Mouse (Mus musculus): Measurements from ENCODE around the gene Ucma. TPM values are rescaled to one million over a fixed set of nuclear protein-coding genes. Genes with fewer than 3 reads are reported as not detected.
"Not testable (repeated sequence)": the region's sequence is repeated elsewhere in the genome, so short reads cannot be mapped to it uniquely, and the experiment has no call there.

Ucma gene
- not detected in 2 replicates for polyA plus RNA-seq (2012; rRNA removed)

DNA sequence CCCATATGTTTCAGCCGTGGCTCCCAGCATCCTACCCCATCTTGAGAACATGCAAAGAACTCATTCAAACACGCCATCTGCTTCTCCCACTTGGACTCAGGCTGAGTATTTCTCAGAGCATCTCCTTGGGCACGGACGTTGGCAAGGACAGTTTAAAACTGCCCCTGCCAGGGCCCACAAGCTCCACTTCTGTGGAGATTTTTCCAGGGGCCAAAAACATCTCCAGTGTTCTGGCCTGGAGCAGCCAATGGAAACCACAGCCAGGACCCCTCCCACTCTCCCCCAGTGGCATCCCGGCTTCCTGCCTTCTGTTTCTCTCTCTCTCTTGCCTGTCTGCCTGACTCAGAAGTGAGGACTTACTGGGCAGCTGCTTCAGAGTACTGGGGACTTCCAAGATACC is at the start of gene Ucma:
Ucma (plus strand) TSS at position 316 of the 400 bp plus-strand sequence.
- Histone ChIP-seq H3K36me3 (ENCODE audit: control insufficient read depth, insufficient read depth, low read length) (no peaks in the 10 kb centered on the region), H3K27ac (ENCODE audit: insufficient read depth, low read depth, low read length) (no peak within 1 kb of the TSS), H3K4me3 (ENCODE audit: insufficient read depth, low read depth, low read length) (no peak within 1 kb of the TSS), H3K27me3 (replicated peaks; ENCODE audit: control insufficient read depth, insufficient read depth, low read length) (no peaks in the 10 kb centered on the region), H3K4me1 (ENCODE audit: control insufficient read depth, insufficient read depth, low read length) (no peaks in the 10 kb centered on the region)
- 74% methylated on average over 5 of the region's 5 CpGs for WGBS
- DNase-seq = no peak
- TF ChIP-seq CTCF (conservative IDR thresholded peaks at IDR 0.05; ENCODE audit: insufficient read depth, insufficient read length, low read depth, low read length) (no peak), POLR2A (IDR thresholded peaks at IDR 0.05; ENCODE audit: low read depth, low read length) (no peak)

DNA sequence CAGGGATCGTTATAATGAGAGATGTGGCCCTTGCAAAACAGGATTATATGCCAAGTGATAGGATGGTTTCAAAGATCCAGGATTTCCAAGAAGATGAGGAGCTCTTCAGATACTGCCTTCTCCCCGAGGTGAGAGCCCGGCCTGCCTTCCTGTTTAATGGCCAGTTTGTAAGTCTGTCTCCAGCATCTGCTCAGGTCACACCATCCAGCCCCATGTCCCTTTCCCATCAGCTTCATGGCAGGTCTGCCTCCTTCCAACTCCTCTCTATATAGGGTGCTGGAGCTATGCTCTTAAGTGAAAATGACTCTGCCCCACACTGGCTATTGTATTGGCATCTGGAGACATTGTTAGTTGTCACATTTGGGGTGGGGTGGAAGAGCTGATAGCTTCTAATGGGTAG is 48.5 kb upstream of the Ucma start:
- WGBS = 83% methylated on average over 3 of the region's 3 CpGs
- no peak for TF ChIP-seq CTCF (conservative IDR thresholded peaks at IDR 0.05; ENCODE audit: insufficient read depth, insufficient read length, low read depth, low read length)
- no peak for TF ChIP-seq POLR2A (IDR thresholded peaks at IDR 0.05; ENCODE audit: low read depth, low read length)
- no peaks in the 10 kb centered on the region for H3K27me3 ChIP-seq (replicated peaks; ENCODE audit: control insufficient read depth, insufficient read depth, low read length)
- no peak overlapping the region for H3K4me3 ChIP-seq (ENCODE audit: insufficient read depth, low read depth, low read length)
- H3K4me1 ChIP-seq (ENCODE audit: control insufficient read depth, insufficient read depth, low read length) = peaks cover 8% of the 10 kb centered on the region; the same call in 1 of the 2 replicates
- no peak overlapping the region for H3K27ac ChIP-seq (ENCODE audit: insufficient read depth, low read depth, low read length)
- H3K36me3 ChIP-seq (ENCODE audit: control insufficient read depth, insufficient read depth, low read length) = peaks cover 29% of the 10 kb centered on the region
- DNase-seq = no peak

DNA sequence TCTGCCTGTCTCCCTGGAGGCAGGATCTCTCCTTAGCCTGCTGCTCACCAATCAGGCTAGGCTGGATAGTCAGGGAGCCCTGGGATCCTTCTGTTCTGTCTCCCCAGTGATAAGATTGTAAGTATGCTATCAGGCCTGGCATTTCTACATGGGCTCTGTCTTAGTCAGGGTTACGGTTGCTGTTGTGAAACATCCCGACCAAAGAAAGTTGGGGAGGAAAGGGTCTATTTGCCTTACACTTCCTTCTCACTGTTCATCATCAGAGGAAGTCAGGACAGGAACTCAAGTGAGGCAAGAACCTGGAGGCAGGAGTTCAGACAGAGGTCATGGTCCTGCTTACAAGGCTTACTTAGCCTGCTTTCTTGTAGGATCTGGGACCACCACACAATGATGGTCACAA is 46.7 kb upstream of the Ucma start:
- WGBS = 79% methylated on average over 2 of the region's 2 CpGs
- Histone ChIP-seq H3K4me1 (ENCODE audit: control insufficient read depth, insufficient read depth, low read length) (no peaks in the 10 kb centered on the region), H3K27ac (ENCODE audit: insufficient read depth, low read depth, low read length) (no peak overlapping the region), H3K27me3 (replicated peaks; ENCODE audit: control insufficient read depth, insufficient read depth, low read length) (no peaks in the 10 kb centered on the region), H3K4me3 (ENCODE audit: insufficient read depth, low read depth, low read length) (no peak overlapping the region), H3K36me3 (ENCODE audit: control insufficient read depth, insufficient read depth, low read length) (peaks cover 34% of the 10 kb centered on the region)
- no peak for DNase-seq
- TF ChIP-seq POLR2A (IDR thresholded peaks at IDR 0.05; ENCODE audit: low read depth, low read length) = no peak

DNA sequence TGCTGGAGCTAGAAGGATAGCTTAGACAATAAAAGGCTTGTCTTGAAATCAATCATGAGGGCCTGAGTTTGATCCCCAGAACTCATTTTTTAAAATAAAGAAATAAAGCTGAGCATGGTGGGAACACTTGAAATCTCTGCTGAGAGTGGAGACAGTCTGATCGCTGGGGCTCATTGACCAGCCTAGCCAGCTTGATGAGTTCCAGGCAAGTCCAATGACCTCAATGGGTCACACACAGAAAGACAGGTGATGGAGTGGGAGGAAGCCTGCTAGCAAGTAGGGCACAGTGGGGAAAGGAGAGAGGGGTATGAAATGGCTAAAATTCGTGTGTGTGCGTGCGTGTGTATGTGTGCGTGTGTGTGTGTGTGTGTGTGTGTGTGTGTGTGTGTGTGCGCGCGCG is 41.4 kb upstream of the Ucma start:
- 92% methylated on average over 9 of the region's 9 CpGs for WGBS
- no peak for DNase-seq
- no peak overlapping the region for H3K4me3 ChIP-seq (ENCODE audit: insufficient read depth, low read depth, low read length)

DNA sequence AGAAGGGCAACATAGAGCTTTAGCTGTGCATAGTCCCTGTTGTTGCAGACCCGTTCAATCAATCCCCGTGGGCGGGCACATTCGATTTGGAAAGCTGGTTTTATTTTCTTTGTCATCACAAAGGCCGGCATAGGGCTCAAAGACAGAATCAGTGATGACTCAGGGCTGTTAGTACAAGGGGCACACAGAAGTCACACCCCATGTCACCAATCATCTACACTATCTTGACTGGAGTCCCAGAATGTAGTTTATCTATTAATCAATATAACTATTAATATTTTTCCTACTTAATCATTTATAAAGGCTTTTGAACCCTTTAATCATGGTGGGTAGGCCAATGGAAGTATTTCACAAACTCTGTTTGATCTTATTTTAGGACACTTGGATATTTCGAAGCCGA is 38.0 kb upstream of the Ucma start:
- Histone ChIP-seq H3K27ac (ENCODE audit: insufficient read depth, low read depth, low read length) (no peak overlapping the region), H3K4me1 (ENCODE audit: control insufficient read depth, insufficient read depth, low read length) (no peaks in the 10 kb centered on the region), H3K4me3 (ENCODE audit: insufficient read depth, low read depth, low read length) (no peak overlapping the region), H3K36me3 (ENCODE audit: control insufficient read depth, insufficient read depth, low read length) (peaks cover 19% of the 10 kb centered on the region), H3K27me3 (replicated peaks; ENCODE audit: control insufficient read depth, insufficient read depth, low read length) (no peaks in the 10 kb centered on the region)
- 90% methylated on average over 7 of the region's 7 CpGs for WGBS
- no peak for DNase-seq
- TF ChIP-seq POLR2A (IDR thresholded peaks at IDR 0.05; ENCODE audit: low read depth, low read length) (no peak), CTCF (conservative IDR thresholded peaks at IDR 0.05; ENCODE audit: insufficient read depth, insufficient read length, low read depth, low read length) (no peak)

More for the DNA sequence above, 41.4 kb upstream of the Ucma start:
- Histone ChIP-seq H3K27ac (ENCODE audit: insufficient read depth, low read depth, low read length) (no peak overlapping the region), H3K27me3 (replicated peaks; ENCODE audit: control insufficient read depth, insufficient read depth, low read length) (no peaks in the 10 kb centered on the region), H3K36me3 (ENCODE audit: control insufficient read depth, insufficient read depth, low read length) (peaks cover 31% of the 10 kb centered on the region), H3K4me1 (ENCODE audit: control insufficient read depth, insufficient read depth, low read length) (no peaks in the 10 kb centered on the region)
- TF ChIP-seq POLR2A (IDR thresholded peaks at IDR 0.05; ENCODE audit: low read depth, low read length) = no peak
- no peak for TF ChIP-seq CTCF (conservative IDR thresholded peaks at IDR 0.05; ENCODE audit: insufficient read depth, insufficient read length, low read depth, low read length)

DNA sequence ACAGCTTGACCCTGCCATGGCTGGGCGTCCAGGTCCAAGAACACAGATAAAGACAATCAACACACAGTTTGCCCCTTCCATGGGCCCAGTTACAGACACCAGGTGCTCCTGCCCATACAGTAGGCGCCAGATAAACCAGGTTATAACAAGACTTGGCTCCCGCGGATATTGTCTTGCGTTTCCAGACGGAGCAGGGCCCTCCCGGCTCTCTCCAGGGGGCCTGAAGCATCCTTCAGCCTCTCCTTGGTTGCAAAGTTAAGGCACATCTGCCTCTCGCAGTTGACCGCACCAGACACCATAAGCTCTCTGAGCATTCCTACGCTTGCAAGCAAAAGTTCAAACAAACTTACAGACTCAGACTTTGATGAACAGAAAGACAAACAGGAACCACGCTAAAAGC is 35.1 kb upstream of the Ucma start:
- H3K27ac ChIP-seq (ENCODE audit: insufficient read depth, low read depth, low read length) = no peak overlapping the region
- no peak for TF ChIP-seq POLR2A (IDR thresholded peaks at IDR 0.05; ENCODE audit: low read depth, low read length)
- TF ChIP-seq CTCF (conservative IDR thresholded peaks at IDR 0.05; ENCODE audit: insufficient read depth, insufficient read length, low read depth, low read length) = no peak
- WGBS = 87% methylated on average over 11 of the region's 11 CpGs
- no peak for DNase-seq
- no peak overlapping the region for H3K4me3 ChIP-seq (ENCODE audit: insufficient read depth, low read depth, low read length)
- H3K4me1 ChIP-seq (ENCODE audit: control insufficient read depth, insufficient read depth, low read length) = no peaks in the 10 kb centered on the region
- no peaks in the 10 kb centered on the region for H3K27me3 ChIP-seq (replicated peaks; ENCODE audit: control insufficient read depth, insufficient read depth, low read length)
- peaks cover 15% of the 10 kb centered on the region for H3K36me3 ChIP-seq (ENCODE audit: control insufficient read depth, insufficient read depth, low read length)

DNA sequence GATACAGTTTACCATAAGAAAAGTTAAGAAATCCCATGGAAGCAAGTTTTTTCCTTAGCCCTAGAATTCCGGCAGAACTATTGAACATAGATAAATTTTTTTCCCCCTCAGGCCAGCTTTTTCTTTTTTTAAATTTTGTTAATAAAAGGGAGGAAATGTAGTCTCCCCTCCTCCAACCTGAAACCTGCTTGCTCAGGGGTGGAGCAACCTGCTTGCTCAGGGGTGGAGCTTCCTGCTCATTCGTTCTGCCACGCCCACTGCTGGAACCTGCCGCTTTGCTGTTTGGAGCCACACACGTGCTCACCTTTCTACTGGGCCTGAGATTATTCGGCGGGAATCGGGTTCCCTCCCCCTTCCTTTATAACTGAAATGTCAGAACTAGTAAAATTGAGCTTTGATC is 26.2 kb upstream of the Ucma start:
- DNase-seq = peak; percentile 27
- 75% methylated on average over 5 of the region's 8 CpGs for WGBS
- H3K27me3 ChIP-seq (replicated peaks; ENCODE audit: control insufficient read depth, insufficient read depth, low read length); H3K36me3 ChIP-seq (ENCODE audit: control insufficient read depth, insufficient read depth, low read length); H3K27ac ChIP-seq (ENCODE audit: insufficient read depth, low read depth, low read length); H3K4me1 ChIP-seq (ENCODE audit: control insufficient read depth, insufficient read depth, low read length); H3K4me3 ChIP-seq (ENCODE audit: insufficient read depth, low read depth, low read length): not testable (repeated sequence)

DNA sequence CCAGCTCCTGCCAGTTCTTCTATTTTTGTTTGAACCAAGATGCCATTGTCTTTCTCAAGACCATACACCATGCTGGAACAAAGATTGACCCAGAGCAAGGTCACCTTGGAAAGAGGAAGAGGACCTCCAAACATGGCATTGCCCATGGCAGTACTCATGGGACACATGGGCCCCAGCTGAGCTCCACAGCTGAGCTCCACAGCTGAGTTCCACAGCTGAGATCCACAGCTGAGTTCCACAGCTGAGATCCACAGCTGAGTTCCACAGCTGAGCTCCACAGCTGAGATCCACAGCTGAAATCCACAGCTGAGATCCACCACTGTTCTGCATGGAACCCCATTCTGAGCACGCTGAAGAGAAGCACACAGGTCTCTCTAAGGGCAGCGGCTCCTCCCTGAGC is 24.9 kb upstream of the Ucma start:
- 96% methylated on average over 2 of the region's 2 CpGs for WGBS
- no peaks in the 10 kb centered on the region for H3K27me3 ChIP-seq (replicated peaks; ENCODE audit: control insufficient read depth, insufficient read depth, low read length)
- DNase-seq = no peak
- no peak overlapping the region for H3K4me3 ChIP-seq (ENCODE audit: insufficient read depth, low read depth, low read length)
- H3K27ac ChIP-seq (ENCODE audit: insufficient read depth, low read depth, low read length) = no peak overlapping the region
- H3K4me1 ChIP-seq (ENCODE audit: control insufficient read depth, insufficient read depth, low read length) = no peaks in the 10 kb centered on the region
- H3K36me3 ChIP-seq (ENCODE audit: control insufficient read depth, insufficient read depth, low read length) = no peaks in the 10 kb centered on the region
- TF ChIP-seq CTCF (conservative IDR thresholded peaks at IDR 0.05; ENCODE audit: insufficient read depth, insufficient read length, low read depth, low read length) = no peak
- TF ChIP-seq POLR2A (IDR thresholded peaks at IDR 0.05; ENCODE audit: low read depth, low read length) = no peak

Data from kidney, adult 2 months (tissue).